Mouse (Mus musculus): ENCODE measurements around the gene Agap1.

- no peak for TF ChIP-seq CTCF (IDR thresholded peaks at IDR 0.05; ENCODE audit: borderline replicate concordance, control insufficient read depth, extremely low read depth, insufficient read depth, low read length, poor library complexity)
- TF ChIP-seq POLR2A (IDR thresholded peaks at IDR 0.05; ENCODE audit: control insufficient read depth, extremely low read depth, insufficient read depth, low read length, poor library complexity) = no peak
These were observed 425.6 kb downstream of the Agap1 start for GRCm38 (mm10) chr1:89880193-89880592.

Measured in thymus, adult 2 months (tissue).